Mouse (Mus musculus) liver, adult 2 months (tissue): Measurements from ENCODE around the gene Cdc37.

Experiments used
- CTCF ChIP-seq: fragments of 200-500 bp; IDR thresholded peaks from 2 replicates; pipeline ENCODE4 v1.5.1; 2011; ENCODE audit warnings: low read depth, low read length, control low read depth
- POLR2A ChIP-seq: fragments of 200-500 bp; IDR thresholded peaks from 2 replicates; pipeline ENCODE4 v1.6.1; 2011; ENCODE audit warnings: low read length, control low read depth; ENCODE audit not compliant: insufficient read depth; ENCODE audit errors: extremely low read depth

GRCm38 (mm10) chr9:21148427-21148826, 1.4 kb downstream of the Cdc37 start:
- TF ChIP-seq CTCF (no peak), POLR2A (no peak)
